Mouse (Mus musculus): ENCODE results near the gene Manba.

GRCm38 (mm10) chr3:135458981-135459380 is 26.4 kb upstream of the Manba start:
- TF ChIP-seq CTCF (IDR thresholded peaks at IDR 0.05; ENCODE audit: borderline replicate concordance, insufficient read depth, low read length) (no peak), POLR2A (IDR thresholded peaks at IDR 0.05; ENCODE audit: low read depth, low read length) (no peak)
